Mouse (Mus musculus) embryonic facial prominence, embryonic 15.5 days (tissue): ENCODE results near the gene Gm10840. TPM values are rescaled to one million over a fixed set of nuclear protein-coding genes. Genes with fewer than 3 reads are reported as not detected.
"Not testable (repeated sequence)": the region's sequence is repeated elsewhere in the genome, so short reads cannot be mapped to it uniquely, and the experiment has no call there.

Source experiments
- ATAC-seq: fragments of 200-750 bp; cut with Nextera tagmentation; 2 replicates; pipeline ENCODE4 v1.8.0; 2017; ENCODE audit warnings: low read depth, moderate TSS enrichment; ENCODE audit not compliant: insufficient number of reproducible peaks, low FRiP score, low TSS enrichment
- H3K27ac ChIP-seq: fragments of 300-500 bp; sonication (generic); replicated peaks from 2 replicates; pipeline ENCODE4 v1.5.1; 2015; ENCODE audit warnings: mild to moderate bottlenecking, inconsistent platforms
- H3K27me3 ChIP-seq: fragments of 300-500 bp; sonication (generic); 2 replicates; pipeline ENCODE4 v1.6.1; 2015; ENCODE audit warnings: inconsistent platforms
- H3K36me3 ChIP-seq: fragments of 300-500 bp; sonication (generic); 2 replicates; pipeline ENCODE4 v1.6.1; 2015; ENCODE audit warnings: mild to moderate bottlenecking, inconsistent platforms
- H3K4me1 ChIP-seq: fragments of 300-500 bp; sonication (generic); 2 replicates; pipeline ENCODE4 v1.6.1; 2015; ENCODE audit warnings: inconsistent platforms
- H3K4me2 ChIP-seq: fragments of 300-500 bp; sonication (generic); replicated peaks from 2 replicates; pipeline ENCODE4 v1.6.1; 2015; ENCODE audit warnings: mild to moderate bottlenecking, inconsistent platforms
- H3K4me3 ChIP-seq: fragments of 300-500 bp; sonication (generic); replicated peaks from 2 replicates; pipeline ENCODE4 v1.5.1; 2015; ENCODE audit warnings: mild to moderate bottlenecking, inconsistent platforms
- H3K9ac ChIP-seq: fragments of 300-500 bp; sonication (generic); 2 replicates; pipeline ENCODE4 v1.6.1; 2015; ENCODE audit warnings: inconsistent platforms
- H3K9me3 ChIP-seq: fragments of 300-500 bp; sonication (generic); replicated peaks from 2 replicates; pipeline ENCODE4 v1.6.1; 2016; ENCODE audit warnings: inconsistent platforms
- WGBS: fragments of 180-500 bp; shearing (Covaris S2); methylation state at CpG from one replicate; pipeline ENCODE4 v1.1.7; 2015; 5-methylcytosine and 5-hydroxymethylcytosine counted together
- polyA plus RNA-seq: library from polyadenylated mRNA; unstranded; fragments of >200 nt; fragmentation: Nextera tagmentation; extraction: Ambion mirVana; gene quantifications from 2 replicates; pipeline ENCODE4 v1.2.1, GENCODE M21; 2015

Gm10840 gene
- polyA plus RNA-seq, result 0.71 TPM in 1 of 2 replicates, not detected in the other

- Histone ChIP-seq H3K9me3 (no peaks in the 10 kb centered on the region), H3K27me3 (no peaks in the 10 kb centered on the region), H3K27ac (peak within 1 kb of the TSS; percentile 97), H3K4me3 (peak within 1 kb of the TSS; percentile 80), H3K4me2 (peak within 1 kb of the TSS; percentile 86), H3K4me1 (peaks cover 45% of the 10 kb centered on the region), H3K36me3 (peaks cover 53% of the 10 kb centered on the region), H3K9ac (peak within 1 kb of the TSS; percentile 97)
- 0 out of 2 replicates have a peak, but pooled peaks have one; percentile 22 for ATAC-seq
- 22% methylated on average over 22 of the region's 22 CpGs for WGBS
Measured at GRCm38 (mm10) chr11:106160841-106161721, at the start of gene Gm10840, which contains the start of gene Limd2. Gm10840 (plus strand) TSS chr11:106160850. Limd2 (minus strand) TSS chr11:106160860.

- Histone ChIP-seq H3K4me2 (no peak overlapping the region), H3K9ac (no peak overlapping the region), H3K4me1 (no peaks in the 10 kb centered on the region), H3K36me3 (peaks cover 43% of the 10 kb centered on the region), H3K27me3 (no peaks in the 10 kb centered on the region), H3K9me3 (no peaks in the 10 kb centered on the region), H3K27ac (peak overlapping the region; percentile 35; the same call in 1 of the 2 replicates), H3K4me3 (no peak overlapping the region)
- ATAC-seq, result no peak
Measured at GRCm38 (mm10) chr11:106111688-106112087, 49.0 kb upstream of the Gm10840 start.

- H3K36me3 ChIP-seq, result peaks cover 66% of the 10 kb centered on the region
- no peak for ATAC-seq
- no peak overlapping the region for H3K9ac ChIP-seq
- no peaks in the 10 kb centered on the region for H3K4me1 ChIP-seq
- H3K27ac ChIP-seq, result no peak overlapping the region
- no peak overlapping the region for H3K4me3 ChIP-seq
- no peak overlapping the region for H3K4me2 ChIP-seq
- H3K9me3 ChIP-seq, result no peaks in the 10 kb centered on the region
- H3K27me3 ChIP-seq, result no peaks in the 10 kb centered on the region
- WGBS, result 96% methylated on average over 5 of the region's 5 CpGs
Measured at GRCm38 (mm10) chr11:106122221-106122620, 38.4 kb upstream of the Gm10840 start.

- no peaks in the 10 kb centered on the region for H3K27me3 ChIP-seq
- no peak overlapping the region for H3K9ac ChIP-seq
- H3K27ac ChIP-seq, result no peak overlapping the region
- H3K4me1 ChIP-seq, result no peaks in the 10 kb centered on the region
- no peak for ATAC-seq
- H3K36me3 ChIP-seq, result peaks cover 64% of the 10 kb centered on the region
- no peak overlapping the region for H3K4me3 ChIP-seq
- H3K4me2 ChIP-seq, result no peak overlapping the region
- 84% methylated on average over 3 of the region's 3 CpGs for WGBS
- no peaks in the 10 kb centered on the region for H3K9me3 ChIP-seq
Measured at GRCm38 (mm10) chr11:106122736-106123135, 37.9 kb upstream of the Gm10840 start.

GRCm38 (mm10) chr11:106124784-106125183, 35.9 kb upstream of the Gm10840 start:
- no peak overlapping the region for H3K4me2 ChIP-seq
- H3K36me3 ChIP-seq, result peaks cover 62% of the 10 kb centered on the region
- H3K4me3 ChIP-seq, result no peak overlapping the region
- H3K27me3 ChIP-seq, result no peaks in the 10 kb centered on the region
- no peaks in the 10 kb centered on the region for H3K4me1 ChIP-seq
- no peak overlapping the region for H3K9ac ChIP-seq
- no peak for ATAC-seq
- WGBS, result 71% methylated on average over 4 of the region's 4 CpGs
- no peak overlapping the region for H3K27ac ChIP-seq
- H3K9me3 ChIP-seq, result no peaks in the 10 kb centered on the region

- Histone ChIP-seq H3K27me3 (no peaks in the 10 kb centered on the region), H3K9ac (no peak overlapping the region), H3K4me1 (no peaks in the 10 kb centered on the region), H3K4me2 (no peak overlapping the region), H3K27ac (no peak overlapping the region), H3K9me3 (no peaks in the 10 kb centered on the region), H3K36me3 (peaks cover 67% of the 10 kb centered on the region), H3K4me3 (no peak overlapping the region)
- ATAC-seq, result no peak
- WGBS, result 80% methylated on average over 1 of the region's 1 CpGs
Measured at GRCm38 (mm10) chr11:106125827-106126226, 34.8 kb upstream of the Gm10840 start.

GRCm38 (mm10) chr11:106126727-106127373, 33.8 kb upstream of the Gm10840 start:
- peaks cover 58% of the 10 kb centered on the region for H3K36me3 ChIP-seq
- ATAC-seq, H3K4me2 ChIP-seq, H3K9ac ChIP-seq, H3K27me3 ChIP-seq, H3K27ac ChIP-seq, H3K4me1 ChIP-seq, H3K4me3 ChIP-seq, H3K9me3 ChIP-seq: not testable (repeated sequence)
- 97% methylated on average over 5 of the region's 6 CpGs for WGBS

GRCm38 (mm10) chr11:106129477-106129876, 31.2 kb upstream of the Gm10840 start:
- peaks cover 43% of the 10 kb centered on the region for H3K36me3 ChIP-seq

GRCm38 (mm10) chr11:106132516-106132915, 28.1 kb upstream of the Gm10840 start:
- ATAC-seq, result no peak
- H3K9me3 ChIP-seq, result no peaks in the 10 kb centered on the region
- H3K4me3 ChIP-seq, result no peak overlapping the region
- H3K36me3 ChIP-seq, result peaks cover 51% of the 10 kb centered on the region
- no peak overlapping the region for H3K4me2 ChIP-seq
- H3K27ac ChIP-seq, result no peak overlapping the region
- no peak overlapping the region for H3K9ac ChIP-seq
- no peaks in the 10 kb centered on the region; the same call in 1 of the 2 replicates for H3K4me1 ChIP-seq
- no peaks in the 10 kb centered on the region for H3K27me3 ChIP-seq
- 89% methylated on average over 5 of the region's 5 CpGs for WGBS

More at GRCm38 (mm10) chr11:106129477-106129876, 31.2 kb upstream of the Gm10840 start:
- Histone ChIP-seq H3K27ac (no peak overlapping the region), H3K4me2 (no peak overlapping the region), H3K9me3 (no peaks in the 10 kb centered on the region), H3K9ac (no peak overlapping the region), H3K4me3 (no peak overlapping the region), H3K27me3 (no peaks in the 10 kb centered on the region), H3K4me1 (no peaks in the 10 kb centered on the region)
- WGBS, result 89% methylated on average over 1 of the region's 1 CpGs
- no peak for ATAC-seq

- H3K9me3 ChIP-seq, result no peaks in the 10 kb centered on the region
- WGBS, result 37% methylated on average over 8 of the region's 8 CpGs
- peaks cover 35% of the 10 kb centered on the region for H3K36me3 ChIP-seq
- H3K9ac ChIP-seq, result no peak overlapping the region
- no peak overlapping the region for H3K4me3 ChIP-seq
- peak overlapping the region; percentile 56 for H3K27ac ChIP-seq
- no peaks in the 10 kb centered on the region for H3K27me3 ChIP-seq
- 0 out of 2 replicates have a peak overlapping the region, but pooled peaks have one; percentile 7 for H3K4me2 ChIP-seq
- no peaks in the 10 kb centered on the region; the same call in 1 of the 2 replicates for H3K4me1 ChIP-seq
- 0 out of 2 replicates have a peak, but pooled peaks have one; percentile 39 for ATAC-seq
Measured at GRCm38 (mm10) chr11:106134580-106135528, 25.8 kb upstream of the Gm10840 start.
